Mouse (Mus musculus): Measurements from ENCODE around the gene Nsd1.

The Nsd1 gene

GRCm38 (mm10) chr13:55330567-55331400 is 121.2 kb downstream of the Nsd1 start:
- DNase-seq = peak; percentile 11

- no peak for DNase-seq
These were observed 122.7 kb downstream of the Nsd1 start for GRCm38 (mm10) chr13:55332331-55332730.

DNA sequence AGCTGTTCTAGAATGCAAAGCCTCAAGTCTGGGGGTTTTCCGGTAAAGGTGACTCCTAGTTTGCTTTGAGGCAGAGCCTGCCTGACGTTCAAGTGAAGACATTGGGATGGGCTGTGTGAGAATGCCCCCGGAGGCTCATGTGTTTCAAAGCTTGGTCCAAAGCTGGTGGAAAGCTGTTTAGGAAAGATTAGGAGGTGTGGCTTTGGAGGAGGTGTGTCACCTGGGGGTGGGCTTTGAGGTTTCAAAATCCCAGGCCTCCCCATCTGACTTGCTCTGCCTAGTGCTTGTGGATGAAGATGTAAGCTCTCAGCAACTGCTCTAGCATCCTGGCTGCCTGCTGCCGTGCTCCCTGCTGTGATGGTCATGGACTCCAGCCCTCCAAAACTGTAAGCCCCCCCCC is 126.1 kb downstream of the Nsd1 start:
- DNase-seq = no peak

- no peak for DNase-seq
These were observed 127.9 kb downstream of the Nsd1 start for GRCm38 (mm10) chr13:55337341-55337975.

DNA sequence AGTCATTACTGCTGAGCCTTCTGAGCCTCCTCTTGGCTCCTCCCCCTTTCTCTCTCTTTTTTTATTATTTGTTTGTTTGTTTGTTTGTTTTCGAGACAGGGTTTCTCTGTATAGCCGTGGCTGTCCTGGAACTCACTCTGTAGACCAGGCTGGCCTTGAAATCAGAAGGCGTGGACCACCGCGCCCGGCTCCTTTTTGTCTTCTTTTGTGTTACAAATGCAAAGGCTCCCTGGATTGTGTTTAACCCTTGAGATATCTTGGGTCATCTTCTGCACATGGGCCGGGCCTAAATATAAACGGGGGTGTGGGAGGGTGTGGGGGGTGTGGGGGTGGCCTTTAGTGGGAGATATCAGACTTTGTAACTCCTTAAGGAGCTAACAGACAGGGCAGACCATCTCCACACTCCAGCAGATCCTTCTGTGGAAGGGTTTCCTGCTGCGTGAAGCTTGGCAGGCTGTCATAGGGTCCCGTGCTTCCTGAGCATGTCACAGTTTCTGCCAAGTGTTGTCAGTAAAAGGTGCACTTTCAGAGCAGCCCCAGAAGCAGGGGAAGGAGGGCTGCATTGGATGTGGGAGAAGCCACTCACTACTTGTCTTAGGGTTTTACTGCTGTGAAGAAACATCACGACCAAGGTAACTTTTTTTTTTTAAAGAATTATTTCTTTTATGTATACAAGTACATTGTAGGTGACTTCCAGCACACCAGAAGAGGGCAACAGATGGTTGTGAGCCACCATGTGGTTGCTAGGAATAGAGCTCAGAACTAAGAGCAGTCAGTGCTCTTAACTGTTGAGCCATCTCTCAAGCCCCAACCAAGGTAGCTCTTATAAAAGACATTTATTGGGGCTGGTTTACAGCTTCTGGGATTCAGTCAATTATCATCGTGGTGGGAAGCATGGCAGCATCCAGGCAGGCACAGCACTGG is 128.8 kb downstream of the Nsd1 start:
- DNase-seq = no peak

DNA sequence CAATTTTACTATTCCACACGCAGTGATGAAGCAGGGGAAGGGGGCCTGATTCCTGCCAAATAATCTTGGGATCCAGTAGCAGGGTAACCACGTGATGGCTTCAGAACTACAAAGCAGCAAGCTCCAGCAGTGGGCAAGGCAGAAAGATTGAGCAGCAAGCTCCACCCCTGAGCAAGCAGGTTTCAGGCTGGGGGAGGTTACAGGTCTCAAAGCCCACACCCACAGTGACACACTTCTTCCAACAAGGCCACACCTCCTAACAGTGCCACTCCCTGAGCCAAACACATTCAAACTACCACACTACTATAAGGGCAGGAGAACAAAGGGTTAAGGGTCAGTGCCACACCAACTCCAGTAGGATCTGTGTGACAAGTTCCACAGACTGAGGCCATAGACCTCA is 129.7 kb downstream of the Nsd1 start:
- no peak for DNase-seq

GRCm38 (mm10) chr13:55342469-55342868 is 132.9 kb downstream of the Nsd1 start:
- no peak for DNase-seq

DNA sequence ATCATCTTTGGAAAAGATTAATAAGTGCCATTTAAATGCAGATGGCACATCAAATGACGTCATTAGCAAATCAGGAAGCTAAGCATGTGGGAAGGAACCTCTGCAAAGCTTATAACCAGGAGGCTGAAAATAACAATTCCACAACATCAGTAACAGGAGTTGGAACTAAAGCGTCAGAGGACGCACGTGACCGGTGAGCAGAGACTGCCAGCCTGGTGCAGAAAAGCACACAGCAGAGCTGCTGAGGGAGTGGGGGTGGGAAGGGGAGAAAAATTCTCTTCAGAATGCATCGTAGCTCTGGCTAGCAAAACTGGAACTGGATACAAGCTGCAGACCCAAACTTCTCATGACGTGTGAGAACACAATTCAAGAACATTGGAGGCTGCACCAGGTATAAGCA is 134.7 kb downstream of the Nsd1 start:
- DNase-seq = no peak

DNA sequence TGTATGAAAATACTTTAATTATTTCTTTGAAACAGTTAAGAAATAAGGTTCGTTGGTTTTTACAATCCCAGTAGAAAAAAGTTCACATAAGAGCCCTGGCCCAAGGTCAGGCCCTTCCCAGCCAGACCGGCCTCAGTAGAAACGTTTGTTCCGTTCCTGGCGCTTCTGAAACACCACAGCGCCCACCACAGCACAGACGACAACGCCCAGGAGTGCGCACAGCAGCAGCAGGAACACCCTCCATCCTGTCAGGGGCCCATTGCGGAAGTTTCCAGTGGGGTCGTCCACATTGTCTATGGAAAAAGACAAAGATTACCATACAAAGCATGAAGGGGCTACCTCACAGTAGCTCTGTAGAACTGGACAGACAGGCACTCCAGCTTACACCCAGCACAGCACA is 137.2 kb downstream of the Nsd1 start:
- no peak for DNase-seq

DNA sequence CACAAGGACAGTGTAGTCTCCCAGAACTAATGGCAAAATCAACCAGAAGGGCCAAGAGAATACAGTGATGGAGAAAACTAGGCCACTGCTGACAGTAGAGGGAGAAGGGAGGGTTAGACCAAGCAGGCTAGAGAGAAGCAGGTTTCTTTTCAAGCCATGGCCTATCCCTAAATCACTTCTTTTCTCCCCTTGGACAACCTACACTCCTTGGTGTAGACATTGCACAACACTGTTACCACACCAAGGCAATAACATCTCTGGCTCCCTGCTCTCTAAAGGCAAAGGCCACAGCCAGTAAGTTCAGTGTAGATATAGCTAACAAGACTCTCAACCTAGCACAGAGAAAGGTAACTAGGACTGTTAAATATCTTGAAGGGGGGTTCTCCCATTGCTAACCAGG is 151.6 kb downstream of the Nsd1 start:
- no peak for DNase-seq

DNA sequence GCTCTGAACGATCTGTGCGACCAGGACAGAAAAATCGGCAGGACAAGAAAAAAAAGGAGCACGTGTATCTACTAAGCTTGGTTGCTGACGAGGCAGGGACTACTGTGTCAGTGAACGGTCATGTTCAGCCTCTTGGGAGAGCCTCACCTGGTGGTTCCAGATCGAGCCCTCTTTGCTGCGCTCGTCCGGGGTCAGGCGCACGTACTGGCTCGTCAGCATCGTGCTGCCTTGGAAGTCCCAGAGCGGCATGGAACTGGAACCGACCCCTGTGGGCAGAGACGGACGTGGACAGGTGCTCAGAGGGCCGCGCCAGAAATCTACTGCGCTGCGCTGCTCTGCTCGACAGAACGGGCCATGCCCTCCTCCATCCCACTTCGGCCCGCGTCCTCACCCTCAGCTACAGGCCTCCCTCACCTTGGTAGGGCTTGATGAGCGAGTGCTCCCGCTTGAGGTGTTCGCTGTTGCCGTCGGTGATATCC is 152.4 kb downstream of the Nsd1 start:
- DNase-seq = no peak

- DNase-seq = peak; percentile 99
These were observed 153.0 kb downstream of the Nsd1 start, which contains the start of gene Lman2 for GRCm38 (mm10) chr13:55362453-55363060. Gene Lman2 (minus strand): TSS chr13:55362783.

Data from embryo, embryonic 11 days (tissue).